Mouse (Mus musculus) megakaryocyte progenitor cell, adult 5-6 weeks (primary cell): ENCODE data around the gene 1700088E04Rik. TPM values are rescaled to one million over a fixed set of nuclear protein-coding genes. Genes with fewer than 3 reads are reported as not detected.
A peak's percentile ranks its signal among the peaks of the same experiment; 100 is the strongest.

Experiments used
- ATAC-seq: replicated peaks from 2 replicates; pipeline ENCODE4 v1.8.0; 2016; ENCODE audit warnings: mild to moderate bottlenecking, moderate TSS enrichment, inconsistent platforms; ENCODE audit not compliant: poor library complexity
- total RNA-seq, 2 experiments: library from RNA; stranded (forward) in 1 of 2; stranded (reverse) in 1 of 2; fragments of 157-497, 149-512 nt in 1 of 2; fragments of 200-1000 nt in 1 of 2; gene quantifications; 2 replicates each; pipeline versions ENCODE4 v1.2.3 to v1.2.4; 2015 to 2017

1700088E04Rik gene
- total RNA-seq (2015) (0.99 TPM in 1 of 2 replicates, not detected in the other), total RNA-seq (2017) (not detected in 2 replicates)

GRCm38 (mm10) chr15:79140866-79141565, at the start of gene 1700088E04Rik, which contains the start of gene Polr2f:
TSS of gene 1700088E04Rik (minus strand) at chr15:79141253.
TSS of gene Polr2f (plus strand) at chr15:79141009.
- ATAC-seq, result peak; percentile 95

GRCm38 (mm10) chr15:79187819-79188218, 46.8 kb upstream of the 1700088E04Rik start:
- ATAC-seq, result no peak

- ATAC-seq, result no peak
Measured at GRCm38 (mm10) chr15:79185213-79185612, 44.2 kb upstream of the 1700088E04Rik start.

GRCm38 (mm10) chr15:79176905-79177304, 35.9 kb upstream of the 1700088E04Rik start:
- ATAC-seq, result no peak

GRCm38 (mm10) chr15:79166712-79167111, 25.7 kb upstream of the 1700088E04Rik start:
- no peak for ATAC-seq

- no peak for ATAC-seq
Measured at GRCm38 (mm10) chr15:79165140-79165539, 24.1 kb upstream of the 1700088E04Rik start, which contains the start of gene Sox10. TSS of gene Sox10 (minus strand) at chr15:79165240.

- ATAC-seq, result no peak
Measured at GRCm38 (mm10) chr15:79164251-79164650, 23.2 kb upstream of the 1700088E04Rik start.

GRCm38 (mm10) chr15:79162822-79163221, 21.8 kb upstream of the 1700088E04Rik start:
- ATAC-seq, result no peak

GRCm38 (mm10) chr15:79162301-79162700, 21.2 kb upstream of the 1700088E04Rik start:
- peak; percentile 69 for ATAC-seq

GRCm38 (mm10) chr15:79155572-79155971, 14.5 kb upstream of the 1700088E04Rik start:
- no peak for ATAC-seq

GRCm38 (mm10) chr15:79152709-79153108, 11.7 kb upstream of the 1700088E04Rik start:
- ATAC-seq, result no peak

- no peak for ATAC-seq
Measured at GRCm38 (mm10) chr15:79151881-79152280, 10.8 kb upstream of the 1700088E04Rik start.

- peak; percentile 83 for ATAC-seq
Measured at GRCm38 (mm10) chr15:79148533-79148932, 7.5 kb upstream of the 1700088E04Rik start.

- no peak for ATAC-seq
Measured at GRCm38 (mm10) chr15:79145522-79145921, 4.5 kb upstream of the 1700088E04Rik start.

GRCm38 (mm10) chr15:79144021-79144420, 3.0 kb upstream of the 1700088E04Rik start:
- no peak for ATAC-seq

- ATAC-seq, result no peak
Measured at GRCm38 (mm10) chr15:79143316-79143715, 2.3 kb upstream of the 1700088E04Rik start.

GRCm38 (mm10) chr15:79141566-79141917, 489 bp upstream of the 1700088E04Rik start:
- ATAC-seq, result peak; percentile 20

- no peak for ATAC-seq
Measured at GRCm38 (mm10) chr15:79139640-79140039, 1.4 kb downstream of the 1700088E04Rik start.

GRCm38 (mm10) chr15:79135783-79136575, 5.1 kb downstream of the 1700088E04Rik start:
- ATAC-seq, result no peak

- no peak for ATAC-seq
Measured at GRCm38 (mm10) chr15:79135332-79135731, 5.7 kb downstream of the 1700088E04Rik start.

- ATAC-seq, result no peak
Measured at GRCm38 (mm10) chr15:79134496-79135270, 6.4 kb downstream of the 1700088E04Rik start.
